Mouse (Mus musculus) embryonic facial prominence, embryonic 12.5 days (tissue): ENCODE results near the gene Gpr179. TPM values are rescaled to one million over a fixed set of nuclear protein-coding genes. Genes with fewer than 3 reads are reported as not detected.

Source experiments
- ATAC-seq: fragments of 200-750 bp; cut with Nextera tagmentation; 2 replicates; pipeline ENCODE4 v1.8.0; 2017; ENCODE audit not compliant: insufficient number of reproducible peaks, insufficient read depth, low FRiP score, low TSS enrichment
- H3K27ac ChIP-seq: fragments of 300-500 bp; sonication (generic); 2 replicates; pipeline ENCODE4 v1.5.1; 2016; ENCODE audit warnings: mild to moderate bottlenecking
- H3K27me3 ChIP-seq: fragments of 300-500 bp; sonication (generic); 2 replicates; pipeline ENCODE4 v1.6.1; 2016; ENCODE audit warnings: mild to moderate bottlenecking, moderate library complexity
- H3K36me3 ChIP-seq: fragments of 300-500 bp; sonication (generic); 2 replicates; pipeline ENCODE4 v1.6.1; 2016; ENCODE audit warnings: mild to moderate bottlenecking
- H3K4me1 ChIP-seq: fragments of 300-500 bp; sonication (generic); 2 replicates; pipeline ENCODE4 v1.6.1; 2016
- H3K4me2 ChIP-seq: fragments of 300-500 bp; sonication (generic); replicated peaks from 2 replicates; pipeline ENCODE4 v1.6.1; 2016; ENCODE audit warnings: mild to moderate bottlenecking, moderate library complexity
- H3K4me3 ChIP-seq: fragments of 300-500 bp; sonication (generic); 2 replicates; pipeline ENCODE4 v1.5.1; 2016; ENCODE audit warnings: mild to moderate bottlenecking
- H3K9ac ChIP-seq: fragments of 300-500 bp; sonication (generic); 2 replicates; pipeline ENCODE4 v1.6.1; 2016; ENCODE audit warnings: mild to moderate bottlenecking, moderate library complexity
- H3K9me3 ChIP-seq: fragments of 300-500 bp; sonication (generic); 2 replicates; pipeline ENCODE4 v1.6.1; 2016; ENCODE audit warnings: mild to moderate bottlenecking, moderate library complexity
- WGBS: fragments of 180-500 bp; shearing (Covaris S2); methylation state at CpG from one replicate; pipeline ENCODE4 v1.1.7; 2016; 5-methylcytosine and 5-hydroxymethylcytosine counted together
- polyA plus RNA-seq: library from polyadenylated mRNA; unstranded; fragments of >200 nt; fragmentation: Nextera tagmentation; extraction: Ambion mirVana; gene quantifications from 2 replicates; pipeline ENCODE4 v1.2.1, GENCODE M21; 2016

Gpr179 gene
- polyA plus RNA-seq, 1 experiment from 2014 or later: 0.15 TPM

DNA sequence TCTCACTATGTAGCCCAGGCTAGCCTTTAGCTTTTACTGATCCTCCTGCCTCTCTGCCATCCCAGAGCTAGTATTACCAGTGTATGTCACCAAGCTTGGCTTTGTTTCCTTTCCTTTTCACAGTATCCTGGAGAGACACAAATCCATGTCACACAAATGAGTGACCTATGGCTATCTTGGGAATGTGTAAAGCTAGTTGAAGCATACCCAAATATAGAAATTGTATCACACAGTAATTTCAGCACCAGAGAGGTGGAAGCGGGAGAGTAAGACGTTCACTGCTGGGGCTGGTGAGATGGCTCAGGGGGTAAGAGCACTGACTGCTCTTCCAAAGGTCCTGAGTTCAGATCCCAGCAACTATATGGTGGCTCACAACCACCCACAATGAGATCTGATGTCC lies 51.9 kb downstream of the Gpr179 start:
- no peaks in the 10 kb centered on the region for H3K36me3 ChIP-seq
- no peak overlapping the region for H3K4me3 ChIP-seq
- WGBS: 86% methylated on average over 2 of the region's 2 CpGs
- no peak for ATAC-seq
- no peaks in the 10 kb centered on the region for H3K4me1 ChIP-seq
- H3K27ac ChIP-seq: no peak overlapping the region
- H3K27me3 ChIP-seq: no peaks in the 10 kb centered on the region
- no peak overlapping the region for H3K4me2 ChIP-seq
- no peaks in the 10 kb centered on the region for H3K9me3 ChIP-seq
- no peak overlapping the region for H3K9ac ChIP-seq

GRCm38 (mm10) chr11:97296542-97296941 lies 55.3 kb downstream of the Gpr179 start:
- no peaks in the 10 kb centered on the region for H3K27me3 ChIP-seq
- no peaks in the 10 kb centered on the region for H3K9me3 ChIP-seq
- no peak overlapping the region for H3K27ac ChIP-seq
- H3K4me2 ChIP-seq: no peak overlapping the region
- no peak overlapping the region for H3K4me3 ChIP-seq
- WGBS: 91% methylated on average over 3 of the region's 4 CpGs
- no peaks in the 10 kb centered on the region for H3K36me3 ChIP-seq
- H3K9ac ChIP-seq: no peak overlapping the region
- no peak for ATAC-seq
- H3K4me1 ChIP-seq: no peaks in the 10 kb centered on the region

GRCm38 (mm10) chr11:97292731-97293130 lies 59.1 kb downstream of the Gpr179 start:
- H3K9ac ChIP-seq: no peak overlapping the region
- ATAC-seq: no peak
- no peaks in the 10 kb centered on the region for H3K27me3 ChIP-seq
- no peak overlapping the region for H3K4me3 ChIP-seq
- no peaks in the 10 kb centered on the region for H3K36me3 ChIP-seq
- 100% methylated on average over 1 of the region's 1 CpGs for WGBS
- no peaks in the 10 kb centered on the region for H3K9me3 ChIP-seq
- H3K4me1 ChIP-seq: peaks cover 5% of the 10 kb centered on the region; the same call in 1 of the 2 replicates
- no peak overlapping the region for H3K4me2 ChIP-seq
- no peak overlapping the region for H3K27ac ChIP-seq

DNA sequence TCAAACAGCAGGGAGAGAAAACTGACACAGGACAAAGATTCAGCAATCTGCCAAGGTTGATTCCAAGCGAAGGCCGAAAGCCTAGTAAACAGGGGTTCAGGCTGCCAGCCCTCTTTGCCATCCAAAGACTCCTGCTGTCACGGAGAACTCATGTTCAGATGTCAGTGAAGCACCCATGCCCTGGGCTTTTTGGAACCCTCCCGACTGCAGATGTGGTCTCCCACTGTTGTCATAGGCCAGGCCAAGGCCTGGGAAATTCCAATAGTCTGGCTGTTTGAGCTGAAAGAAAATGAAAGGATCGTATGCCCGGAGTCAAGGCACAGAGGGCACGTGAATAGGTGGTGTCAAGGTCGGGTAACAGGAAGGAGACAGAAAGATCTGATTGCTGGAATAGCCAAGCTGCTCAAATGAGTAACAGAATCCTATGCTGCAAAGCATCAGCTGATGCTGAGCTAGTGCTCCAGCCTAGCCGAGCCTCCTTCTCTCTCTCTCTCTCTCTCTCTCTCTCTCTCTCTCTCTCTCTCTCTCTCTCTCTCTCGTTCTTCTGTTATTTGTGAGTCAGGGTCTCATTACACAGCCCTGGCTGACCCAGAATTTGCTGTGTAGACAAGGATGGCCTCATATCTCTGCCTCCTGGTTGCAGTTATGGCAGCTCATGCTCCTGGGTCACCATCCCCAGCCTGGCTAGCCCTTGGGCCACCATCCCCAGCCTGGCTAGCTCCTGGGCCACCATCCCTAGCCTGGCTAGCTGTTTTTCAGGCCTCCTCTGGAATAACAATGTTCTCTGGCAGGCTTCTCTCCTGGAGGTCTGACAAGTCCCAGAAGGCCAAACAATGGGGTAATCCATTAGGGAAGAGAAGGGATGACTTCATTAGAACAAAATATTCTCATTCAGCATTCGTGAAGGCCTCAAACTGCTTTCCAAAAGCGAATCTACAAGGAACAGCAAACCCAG lies 62.3 kb downstream of the Gpr179 start:
- 34% methylated on average over 12 of the region's 12 CpGs for WGBS
- Histone ChIP-seq H3K4me3 (no peak overlapping the region), H3K9me3 (no peaks in the 10 kb centered on the region), H3K27me3 (no peaks in the 10 kb centered on the region), H3K36me3 (no peaks in the 10 kb centered on the region), H3K4me1 (peaks cover 8% of the 10 kb centered on the region; the same call in 1 of the 2 replicates), H3K9ac (no peak overlapping the region), H3K27ac (0 out of 2 replicates have a peak overlapping the region, but pooled peaks have one; percentile 3), H3K4me2 (no peak overlapping the region)
- ATAC-seq: no peak

GRCm38 (mm10) chr11:97287643-97288042 lies 64.2 kb downstream of the Gpr179 start:
- no peak for ATAC-seq
- Histone ChIP-seq H3K4me3 (no peak overlapping the region), H3K9ac (no peak overlapping the region), H3K9me3 (no peaks in the 10 kb centered on the region), H3K36me3 (no peaks in the 10 kb centered on the region), H3K4me2 (no peak overlapping the region), H3K4me1 (peaks cover 8% of the 10 kb centered on the region; the same call in 1 of the 2 replicates), H3K27ac (no peak overlapping the region), H3K27me3 (no peaks in the 10 kb centered on the region)

GRCm38 (mm10) chr11:97286973-97287372 lies 64.9 kb downstream of the Gpr179 start:
- no peak for ATAC-seq
- Histone ChIP-seq H3K9me3 (no peaks in the 10 kb centered on the region), H3K4me1 (peaks cover 8% of the 10 kb centered on the region; the same call in 1 of the 2 replicates), H3K9ac (no peak overlapping the region), H3K4me2 (no peak overlapping the region), H3K27ac (no peak overlapping the region), H3K27me3 (no peaks in the 10 kb centered on the region), H3K36me3 (no peaks in the 10 kb centered on the region), H3K4me3 (no peak overlapping the region)
- WGBS: 45% methylated on average over 6 of the region's 6 CpGs

DNA sequence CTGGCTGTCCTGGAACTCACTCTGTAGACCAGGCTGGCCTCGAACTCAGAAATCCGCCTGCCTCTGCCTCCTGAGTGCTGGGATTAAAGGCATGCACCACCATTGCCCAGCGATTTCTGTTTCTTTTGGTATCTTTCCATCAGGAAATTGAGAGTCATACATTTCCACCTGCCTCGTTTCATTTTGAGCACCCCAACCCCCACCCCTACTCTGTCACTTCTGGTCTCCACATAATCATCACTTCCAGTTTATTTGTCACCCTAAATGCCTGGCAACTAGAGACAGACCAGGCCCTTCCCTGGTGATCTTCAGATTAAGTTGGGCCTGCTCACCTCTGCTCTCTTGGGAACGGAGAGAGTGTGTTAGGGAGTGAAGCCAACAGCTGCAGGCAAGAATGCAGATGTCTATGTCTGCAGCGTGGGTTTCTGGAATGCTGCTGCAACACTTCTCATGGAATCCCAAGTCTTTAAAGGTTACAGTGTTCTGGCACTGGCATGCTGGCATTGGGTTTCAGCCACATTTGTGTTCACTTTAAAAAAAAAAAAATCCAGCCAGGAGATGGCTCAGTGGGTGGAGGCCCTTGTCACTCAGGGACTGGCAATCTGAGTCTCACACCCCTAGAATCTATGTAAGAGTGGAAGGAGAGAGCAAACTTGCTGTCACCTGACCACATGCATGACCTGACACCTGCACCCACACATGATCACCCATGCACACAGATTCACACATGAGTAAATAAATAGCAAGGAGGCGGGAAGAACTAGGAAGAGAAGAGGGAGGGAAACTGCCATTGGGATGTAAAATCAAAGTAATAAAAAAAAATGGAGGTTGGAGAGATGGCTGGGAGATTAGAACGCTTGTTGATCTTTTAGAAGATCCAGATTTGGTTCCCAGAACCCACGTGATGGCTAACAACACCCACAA lies 65.8 kb downstream of the Gpr179 start:
- Histone ChIP-seq H3K4me3 (no peak overlapping the region), H3K4me1 (peaks cover 8% of the 10 kb centered on the region; the same call in 1 of the 2 replicates)

DNA sequence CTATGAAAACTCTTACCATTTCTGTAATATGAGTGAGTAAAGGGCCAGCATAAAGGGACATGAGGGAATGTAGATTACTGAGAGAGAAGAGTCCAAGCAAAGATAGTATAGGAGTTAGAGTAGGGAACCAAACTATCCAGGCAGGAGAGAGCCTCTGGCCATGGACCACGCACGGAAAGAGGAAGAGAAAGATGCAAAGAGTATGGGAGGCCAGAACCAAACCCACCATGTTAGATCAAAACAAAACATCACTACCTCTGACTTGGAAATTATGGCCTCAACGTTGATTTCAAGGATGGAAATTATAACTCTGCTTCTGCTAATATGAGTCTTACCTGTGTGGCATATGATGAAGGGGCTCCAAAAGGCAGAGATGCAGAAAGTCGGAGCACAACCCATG lies 67.0 kb downstream of the Gpr179 start:
- Histone ChIP-seq H3K4me2 (no peak overlapping the region), H3K4me1 (peaks cover 6% of the 10 kb centered on the region; the same call in 1 of the 2 replicates), H3K9me3 (no peaks in the 10 kb centered on the region), H3K9ac (no peak overlapping the region), H3K27ac (no peak overlapping the region), H3K36me3 (no peaks in the 10 kb centered on the region), H3K4me3 (no peak overlapping the region), H3K27me3 (no peaks in the 10 kb centered on the region)
- no peak for ATAC-seq
- 71% methylated on average over 4 of the region's 4 CpGs for WGBS

More for the DNA sequence above, 65.8 kb downstream of the Gpr179 start:
- ATAC-seq: no peak
- Histone ChIP-seq H3K36me3 (no peaks in the 10 kb centered on the region), H3K4me2 (no peak overlapping the region), H3K9me3 (no peaks in the 10 kb centered on the region), H3K9ac (no peak overlapping the region), H3K27me3 (no peaks in the 10 kb centered on the region), H3K27ac (no peak overlapping the region)
- WGBS: 67% methylated on average over 9 of the region's 9 CpGs

DNA sequence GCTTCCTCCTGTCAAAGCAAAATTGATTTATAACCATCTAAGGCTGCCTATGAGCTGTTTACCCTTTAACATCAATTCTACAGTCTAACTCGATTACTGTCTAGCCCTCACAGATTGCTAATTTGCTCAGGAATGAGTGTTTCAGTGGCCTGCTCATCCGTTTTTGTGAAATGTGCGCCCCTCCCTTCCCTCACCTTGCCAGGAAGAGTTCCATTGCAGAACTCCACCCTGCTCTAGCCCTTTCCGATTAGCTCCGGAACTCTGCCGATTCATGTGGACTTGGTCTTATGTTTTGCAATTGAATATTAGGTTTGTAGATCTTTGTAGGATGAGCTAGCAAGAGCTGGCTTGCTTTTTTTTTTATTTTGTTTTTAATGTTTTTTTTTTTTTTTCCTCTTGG lies 69.7 kb downstream of the Gpr179 start:
- WGBS: 86% methylated on average over 6 of the region's 6 CpGs
- Histone ChIP-seq H3K27ac (no peak overlapping the region), H3K4me2 (no peak overlapping the region), H3K4me1 (peaks cover 16% of the 10 kb centered on the region), H3K27me3 (no peaks in the 10 kb centered on the region), H3K36me3 (no peaks in the 10 kb centered on the region), H3K9me3 (no peaks in the 10 kb centered on the region), H3K9ac (no peak overlapping the region), H3K4me3 (no peak overlapping the region)
- no peak for ATAC-seq
